Mouse (Mus musculus): ENCODE results near the gene Maff. TPM values are rescaled to one million over a fixed set of nuclear protein-coding genes. Genes with fewer than 3 reads are reported as not detected.

Gene Maff
- polyA plus RNA-seq, 1 experiment: 1.1 TPM

- no peaks in the 10 kb centered on the region for H3K27me3 ChIP-seq (ENCODE audit: control insufficient read depth, insufficient read depth, low read length)
- no peak for TF ChIP-seq POLR2A (IDR thresholded peaks at IDR 0.05; ENCODE audit: control insufficient read depth, low read depth, low read length)
- no peak for TF ChIP-seq CTCF (IDR thresholded peaks at IDR 0.05; ENCODE audit: control insufficient read depth, insufficient read depth, insufficient replicate concordance, low read depth, low read length)
Measured at GRCm38 (mm10) chr15:79347845-79348506, 1.6 kb downstream of the Maff start.

GRCm38 (mm10) chr15:79348651-79349050 lies 2.2 kb downstream of the Maff start:
- Histone ChIP-seq H3K36me3 (ENCODE audit: control insufficient read depth, insufficient read depth, low read length) (no peaks in the 10 kb centered on the region), H3K4me3 (ENCODE audit: control insufficient read depth, low read depth, low read length) (no peak overlapping the region), H3K27me3 (ENCODE audit: control insufficient read depth, insufficient read depth, low read length) (no peaks in the 10 kb centered on the region), H3K4me1 (ENCODE audit: control insufficient read depth, insufficient read depth, low read length) (peaks cover 17% of the 10 kb centered on the region), H3K27ac (ENCODE audit: control insufficient read depth, insufficient read depth, low read depth, low read length) (no peak overlapping the region)
- TF ChIP-seq CTCF (IDR thresholded peaks at IDR 0.05; ENCODE audit: control insufficient read depth, insufficient read depth, insufficient replicate concordance, low read depth, low read length): no peak
- no peak for TF ChIP-seq POLR2A (IDR thresholded peaks at IDR 0.05; ENCODE audit: control insufficient read depth, low read depth, low read length)

More at GRCm38 (mm10) chr15:79347845-79348506, 1.6 kb downstream of the Maff start:
- peak overlapping the region; percentile 84 for H3K4me3 ChIP-seq (ENCODE audit: control insufficient read depth, low read depth, low read length)
- H3K27ac ChIP-seq (ENCODE audit: control insufficient read depth, insufficient read depth, low read depth, low read length): no peak overlapping the region
- peaks cover 17% of the 10 kb centered on the region for H3K4me1 ChIP-seq (ENCODE audit: control insufficient read depth, insufficient read depth, low read length)
- no peaks in the 10 kb centered on the region for H3K36me3 ChIP-seq (ENCODE audit: control insufficient read depth, insufficient read depth, low read length)

GRCm38 (mm10) chr15:79350866-79351265 lies 4.4 kb downstream of the Maff start:
- no peak for TF ChIP-seq CTCF (IDR thresholded peaks at IDR 0.05; ENCODE audit: control insufficient read depth, insufficient read depth, insufficient replicate concordance, low read depth, low read length)
- TF ChIP-seq POLR2A (IDR thresholded peaks at IDR 0.05; ENCODE audit: control insufficient read depth, low read depth, low read length): no peak
- no peaks in the 10 kb centered on the region for H3K27me3 ChIP-seq (ENCODE audit: control insufficient read depth, insufficient read depth, low read length)
- H3K36me3 ChIP-seq (ENCODE audit: control insufficient read depth, insufficient read depth, low read length): no peaks in the 10 kb centered on the region
- no peak overlapping the region for H3K4me3 ChIP-seq (ENCODE audit: control insufficient read depth, low read depth, low read length)
- H3K4me1 ChIP-seq (ENCODE audit: control insufficient read depth, insufficient read depth, low read length): peaks cover 17% of the 10 kb centered on the region
- H3K27ac ChIP-seq (ENCODE audit: control insufficient read depth, insufficient read depth, low read depth, low read length): no peak overlapping the region

GRCm38 (mm10) chr15:79351331-79351767 lies 4.9 kb downstream of the Maff start:
- Histone ChIP-seq H3K27me3 (ENCODE audit: control insufficient read depth, insufficient read depth, low read length) (no peaks in the 10 kb centered on the region), H3K36me3 (ENCODE audit: control insufficient read depth, insufficient read depth, low read length) (no peaks in the 10 kb centered on the region), H3K4me3 (ENCODE audit: control insufficient read depth, low read depth, low read length) (no peak overlapping the region), H3K4me1 (ENCODE audit: control insufficient read depth, insufficient read depth, low read length) (peaks cover 17% of the 10 kb centered on the region), H3K27ac (ENCODE audit: control insufficient read depth, insufficient read depth, low read depth, low read length) (no peak overlapping the region)
- TF ChIP-seq CTCF (IDR thresholded peaks at IDR 0.05; ENCODE audit: control insufficient read depth, insufficient read depth, insufficient replicate concordance, low read depth, low read length) (no peak), POLR2A (IDR thresholded peaks at IDR 0.05; ENCODE audit: control insufficient read depth, low read depth, low read length) (no peak)

GRCm38 (mm10) chr15:79352479-79352878 lies 6.1 kb downstream of the Maff start:
- no peak overlapping the region for H3K27ac ChIP-seq (ENCODE audit: control insufficient read depth, insufficient read depth, low read depth, low read length)
- no peak for TF ChIP-seq POLR2A (IDR thresholded peaks at IDR 0.05; ENCODE audit: control insufficient read depth, low read depth, low read length)
- TF ChIP-seq CTCF (IDR thresholded peaks at IDR 0.05; ENCODE audit: control insufficient read depth, insufficient read depth, insufficient replicate concordance, low read depth, low read length): no peak
- H3K4me3 ChIP-seq (ENCODE audit: control insufficient read depth, low read depth, low read length): no peak overlapping the region
- no peaks in the 10 kb centered on the region for H3K27me3 ChIP-seq (ENCODE audit: control insufficient read depth, insufficient read depth, low read length)
- H3K4me1 ChIP-seq (ENCODE audit: control insufficient read depth, insufficient read depth, low read length): peaks cover 23% of the 10 kb centered on the region
- H3K36me3 ChIP-seq (ENCODE audit: control insufficient read depth, insufficient read depth, low read length): no peaks in the 10 kb centered on the region

GRCm38 (mm10) chr15:79353690-79354305 lies 7.4 kb downstream of the Maff start:
- TF ChIP-seq CTCF (IDR thresholded peaks at IDR 0.05; ENCODE audit: control insufficient read depth, insufficient read depth, insufficient replicate concordance, low read depth, low read length) (no peak), POLR2A (IDR thresholded peaks at IDR 0.05; ENCODE audit: control insufficient read depth, low read depth, low read length) (no peak)
- Histone ChIP-seq H3K27me3 (ENCODE audit: control insufficient read depth, insufficient read depth, low read length) (no peaks in the 10 kb centered on the region), H3K4me1 (ENCODE audit: control insufficient read depth, insufficient read depth, low read length) (peaks cover 21% of the 10 kb centered on the region), H3K27ac (ENCODE audit: control insufficient read depth, insufficient read depth, low read depth, low read length) (no peak overlapping the region), H3K36me3 (ENCODE audit: control insufficient read depth, insufficient read depth, low read length) (no peaks in the 10 kb centered on the region), H3K4me3 (ENCODE audit: control insufficient read depth, low read depth, low read length) (no peak overlapping the region)

- TF ChIP-seq POLR2A (IDR thresholded peaks at IDR 0.05; ENCODE audit: control insufficient read depth, low read depth, low read length) (no peak), CTCF (IDR thresholded peaks at IDR 0.05; ENCODE audit: control insufficient read depth, insufficient read depth, insufficient replicate concordance, low read depth, low read length) (no peak)
Measured at GRCm38 (mm10) chr15:79354619-79355018, 8.2 kb downstream of the Maff start.

More at GRCm38 (mm10) chr15:79354619-79355018, 8.2 kb downstream of the Maff start:
- no peaks in the 10 kb centered on the region for H3K27me3 ChIP-seq (ENCODE audit: control insufficient read depth, insufficient read depth, low read length)
- H3K4me3 ChIP-seq (ENCODE audit: control insufficient read depth, low read depth, low read length): no peak overlapping the region
- H3K27ac ChIP-seq (ENCODE audit: control insufficient read depth, insufficient read depth, low read depth, low read length): no peak overlapping the region
- H3K36me3 ChIP-seq (ENCODE audit: control insufficient read depth, insufficient read depth, low read length): no peaks in the 10 kb centered on the region
- H3K4me1 ChIP-seq (ENCODE audit: control insufficient read depth, insufficient read depth, low read length): peaks cover 20% of the 10 kb centered on the region
